Mouse (Mus musculus): ENCODE results near the gene Il2ra.
A peak's percentile ranks its signal among the peaks of the same experiment; 100 is the strongest.

Gene Il2ra

GRCm38 (mm10) chr2:11642451-11642941 lies at the start of gene Il2ra:
Il2ra (plus strand) TSS chr2:11642807.
- TF ChIP-seq GATA4 (IDR thresholded peaks at IDR 0.05; ENCODE audit: insufficient replicate concordance, low read length) = no peak

- no peak for TF ChIP-seq GATA4 (IDR thresholded peaks at IDR 0.05; ENCODE audit: insufficient replicate concordance, low read length)
Observed at GRCm38 (mm10) chr2:11596690-11597089, 45.9 kb upstream of the Il2ra start.

- TF ChIP-seq GATA4 (IDR thresholded peaks at IDR 0.05; ENCODE audit: insufficient replicate concordance, low read length) = no peak
Observed at GRCm38 (mm10) chr2:11597906-11598305, 44.7 kb upstream of the Il2ra start.

GRCm38 (mm10) chr2:11601795-11602194 lies 40.8 kb upstream of the Il2ra start:
- TF ChIP-seq GATA4 (IDR thresholded peaks at IDR 0.05; ENCODE audit: insufficient replicate concordance, low read length) = no peak

- peak; percentile 38; the same call in 1 of the 2 replicates for TF ChIP-seq GATA4 (IDR thresholded peaks at IDR 0.05; ENCODE audit: insufficient replicate concordance, low read length)
Observed at GRCm38 (mm10) chr2:11602506-11603489, 39.8 kb upstream of the Il2ra start.

GRCm38 (mm10) chr2:11604053-11604452 lies 38.6 kb upstream of the Il2ra start, which contains the start of gene Rbm17:
Rbm17 (minus strand) TSS chr2:11604153.
- no peak for TF ChIP-seq GATA4 (IDR thresholded peaks at IDR 0.05; ENCODE audit: insufficient replicate concordance, low read length)

GRCm38 (mm10) chr2:11604911-11605310 lies 37.7 kb upstream of the Il2ra start:
- no peak for TF ChIP-seq GATA4 (IDR thresholded peaks at IDR 0.05; ENCODE audit: insufficient replicate concordance, low read length)

GRCm38 (mm10) chr2:11616846-11617245 lies 25.8 kb upstream of the Il2ra start:
- no peak for TF ChIP-seq GATA4 (IDR thresholded peaks at IDR 0.05; ENCODE audit: insufficient replicate concordance, low read length)

GRCm38 (mm10) chr2:11619598-11619997 lies 23.0 kb upstream of the Il2ra start:
- TF ChIP-seq GATA4 (IDR thresholded peaks at IDR 0.05; ENCODE audit: insufficient replicate concordance, low read length) = no peak

- no peak for TF ChIP-seq GATA4 (IDR thresholded peaks at IDR 0.05; ENCODE audit: insufficient replicate concordance, low read length)
Observed at GRCm38 (mm10) chr2:11623173-11623572, 19.4 kb upstream of the Il2ra start.

- no peak for TF ChIP-seq GATA4 (IDR thresholded peaks at IDR 0.05; ENCODE audit: insufficient replicate concordance, low read length)
Observed at GRCm38 (mm10) chr2:11623726-11624125, 18.9 kb upstream of the Il2ra start.

GRCm38 (mm10) chr2:11625890-11626289 lies 16.7 kb upstream of the Il2ra start, which contains the start of gene Gm17490:
Gm17490 (minus strand) TSS chr2:11626264.
- no peak for TF ChIP-seq GATA4 (IDR thresholded peaks at IDR 0.05; ENCODE audit: insufficient replicate concordance, low read length)

GRCm38 (mm10) chr2:11635035-11635434 lies 7.6 kb upstream of the Il2ra start:
- TF ChIP-seq GATA4 (IDR thresholded peaks at IDR 0.05; ENCODE audit: insufficient replicate concordance, low read length) = no peak

GRCm38 (mm10) chr2:11635471-11636137 lies 7.0 kb upstream of the Il2ra start:
- TF ChIP-seq GATA4 (IDR thresholded peaks at IDR 0.05; ENCODE audit: insufficient replicate concordance, low read length) = no peak

GRCm38 (mm10) chr2:11636138-11636480 lies 6.5 kb upstream of the Il2ra start:
- no peak for TF ChIP-seq GATA4 (IDR thresholded peaks at IDR 0.05; ENCODE audit: insufficient replicate concordance, low read length)

GRCm38 (mm10) chr2:11637115-11637514 lies 5.5 kb upstream of the Il2ra start:
- TF ChIP-seq GATA4 (IDR thresholded peaks at IDR 0.05; ENCODE audit: insufficient replicate concordance, low read length) = no peak

Data from liver, adult (tissue).